Mouse (Mus musculus) small intestine, adult 2 months (tissue): ENCODE results near the gene Usp7.

ENCODE experiments used
- CTCF ChIP-seq: fragments of 200-500 bp; IDR thresholded peaks from 2 replicates; pipeline ENCODE4 v1.5.1; 2012; ENCODE audit warnings: low read depth, mild to moderate bottlenecking, control low read depth, inconsistent platforms, low read length, moderate library complexity, mixed read lengths; ENCODE audit not compliant: insufficient replicate concordance, insufficient read length; ENCODE audit errors: extremely low read depth
- POLR2A ChIP-seq: fragments of 200-500 bp; IDR thresholded peaks from 2 replicates; pipeline ENCODE4 v1.6.1; 2012; ENCODE audit warnings: low read depth, mild to moderate bottlenecking, control low read depth, inconsistent platforms, low read length, moderate library complexity

DNA sequence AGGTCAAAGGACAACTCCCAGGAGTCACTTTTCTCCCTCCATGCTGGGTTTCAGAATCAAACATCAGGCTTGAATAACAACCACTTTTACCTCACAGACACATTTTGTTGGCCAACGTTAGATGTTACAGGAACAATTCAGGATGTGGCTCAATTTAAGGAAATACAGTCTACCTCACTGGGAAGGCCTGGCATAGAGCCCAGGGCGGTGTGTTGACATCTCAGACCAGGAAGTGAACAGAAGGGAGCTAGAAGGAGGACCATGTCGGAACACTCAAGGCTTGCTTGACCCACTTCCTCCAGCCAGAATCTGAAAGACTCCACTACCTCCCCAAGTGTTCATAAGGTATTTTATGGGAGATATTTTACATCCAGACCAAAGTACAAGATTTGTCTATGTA lies 7.4 kb downstream of the Usp7 start:
- TF ChIP-seq CTCF (no peak), POLR2A (no peak)
